10 mouse cellular contexts compared by ENCODE assay signal in the genomic region with DNA sequence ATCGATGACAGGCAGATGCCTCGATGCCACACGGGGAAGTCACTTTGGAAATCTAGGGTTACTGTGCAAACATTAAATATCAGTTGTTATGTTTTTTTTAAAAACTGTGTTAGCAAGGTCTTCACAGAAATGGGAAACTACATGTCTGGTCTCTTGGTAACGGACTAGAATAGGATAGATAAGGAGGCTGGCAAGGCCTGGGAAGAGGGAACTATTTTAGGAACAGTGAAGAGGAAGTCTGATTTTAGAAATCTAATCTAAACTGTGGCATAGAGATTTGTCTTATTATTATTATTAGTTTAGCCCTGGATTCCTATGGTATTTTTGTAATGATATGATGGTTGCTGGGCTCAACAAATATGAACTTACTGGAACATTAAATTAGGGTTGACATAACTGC. TPM values are rescaled to one million over a fixed set of nuclear protein-coding genes. Genes with fewer than 3 reads are reported as not detected.
DNase-seq lines count a peak whose midpoint lies in the region; ATAC-seq and TF ChIP-seq lines count a peak whose summit lies in the region.
"Had no signal": no experiment of that assay in that cellular context is flagged by ENCODE, and none has a peak within 500 bp of the region (broad histone marks: within the 10 kb centered on the region; RNA-seq: fewer than 3 reads in every experiment).

No protein-coding gene starts in this region.

- TF ChIP-seq EP300 in ES-Bruce4 (IDR thresholded peaks at IDR 0.05; ENCODE audit: insufficient read depth, low read depth, low read length) = no peak
- no peak for TF ChIP-seq EP300 in heart, postnatal 0 days (IDR thresholded peaks at IDR 0.05; ENCODE audit: low read depth)
- TF ChIP-seq EP300 in liver, postnatal 0 days (IDR thresholded peaks at IDR 0.05; ENCODE audit: low read depth) = no peak

- WGBS in heart, embryonic 10.5 days = 32% methylated on average over 4 of the region's 4 CpGs
- 11% methylated on average over 4 of the region's 4 CpGs for WGBS in heart, postnatal 0 days
- 61% methylated on average over 4 of the region's 4 CpGs for WGBS in liver, postnatal 0 days (ENCODE audit: insufficient replicate concordance)

- H3K4me3 ChIP-seq in heart, embryonic 10.5 days = peak overlapping the region; percentile 85
- H3K4me3 ChIP-seq in ES-Bruce4 (ENCODE audit: low read depth, low read length) = no peak overlapping the region
- H3K4me3 ChIP-seq in heart, postnatal 0 days (ENCODE audit: low read depth, low read length) = peak overlapping the region; percentile 62
- H3K4me3 ChIP-seq in liver, postnatal 0 days (ENCODE audit: low read depth, low read length) = peak overlapping the region; percentile 91

- peaks cover 17% of the 10 kb centered on the region for H3K36me3 ChIP-seq in heart, embryonic 10.5 days
- H3K36me3 ChIP-seq in ES-Bruce4 (ENCODE audit: control insufficient read depth, insufficient read depth, low read length, poor library complexity, severe bottlenecking) = peaks cover 15% of the 10 kb centered on the region
- peaks cover 15% of the 10 kb centered on the region for H3K36me3 ChIP-seq in heart, postnatal 0 days (replicated peaks; ENCODE audit: control insufficient read depth, insufficient read depth, low read length)
- peaks cover 12% of the 10 kb centered on the region for H3K36me3 ChIP-seq in liver, postnatal 0 days (replicated peaks; ENCODE audit: insufficient read depth, low read length)

- TF ChIP-seq CTCF in ES-Bruce4 (IDR thresholded peaks at IDR 0.05; ENCODE audit: low read depth, low read length) = no peak
- TF ChIP-seq CTCF in heart, postnatal 0 days (IDR thresholded peaks at IDR 0.05; ENCODE audit: low read depth) = no peak
- no peak for TF ChIP-seq CTCF in liver, postnatal 0 days (IDR thresholded peaks at IDR 0.05; ENCODE audit: low read depth)

- ATAC-seq in heart, postnatal 0 days (ENCODE audit: insufficient read depth, low read depth) = no peak
- ATAC-seq in liver, postnatal 0 days = no peak

- H3K27ac ChIP-seq in heart, embryonic 10.5 days = peak overlapping the region; percentile 92; the same call in 1 of the 2 replicates
- H3K27ac ChIP-seq in ES-Bruce4 (ENCODE audit: insufficient read depth, low read length) = no peak overlapping the region
- 0 out of 2 replicates have a peak overlapping the region, but pooled peaks have one; percentile 88 for H3K27ac ChIP-seq in heart, postnatal 0 days (ENCODE audit: low read depth)
- H3K27ac ChIP-seq in liver, postnatal 0 days (ENCODE audit: low read depth) = no peak overlapping the region

- H3K9me3 ChIP-seq in heart, embryonic 10.5 days = no peaks in the 10 kb centered on the region
- no peaks in the 10 kb centered on the region for H3K9me3 ChIP-seq in ES-Bruce4 (replicated peaks; ENCODE audit: control insufficient read depth, insufficient read depth, low read length, poor library complexity, severe bottlenecking)
- H3K9me3 ChIP-seq in heart, postnatal 0 days (replicated peaks; ENCODE audit: control insufficient read depth, low read length) = no peaks in the 10 kb centered on the region
- H3K9me3 ChIP-seq in liver, postnatal 0 days (ENCODE audit: low read length) = no peaks in the 10 kb centered on the region

- H3K4me2 ChIP-seq in heart, postnatal 0 days (ENCODE audit: low read depth, low read length) = peak overlapping the region; percentile 81
- H3K4me2 ChIP-seq in liver, postnatal 0 days (ENCODE audit: low read depth, low read length) = peak overlapping the region; percentile 93

- no peak for TF ChIP-seq POLR2A in ES-Bruce4 (IDR thresholded peaks at IDR 0.05; ENCODE audit: insufficient read depth, low read length)

- no peak for DNase-seq in heart, embryonic 10.5 days (ENCODE audit: low spot score)
- no peak for DNase-seq in heart, postnatal 4 days
- no peak for DNase-seq in heart, postnatal 0 days (ENCODE audit: low spot score)
- no peak for DNase-seq in liver, postnatal 0 days
- no peak for DNase-seq in urinary bladder, postnatal 10 days (ENCODE audit: low spot score)
- DNase-seq in embryo, embryonic 11 days = no peak
- DNase-seq in frontal cortex, postnatal 10 days (ENCODE audit: low spot score in 2 of 2) = no peak
- DNase-seq: adrenal gland, adult 8-10 months; kidney, postnatal 25 days had no signal

- peak overlapping the region; percentile 83 for H3K9ac ChIP-seq in ES-Bruce4 (ENCODE audit: low read depth, poor library complexity, severe bottlenecking)
- H3K9ac ChIP-seq in heart, postnatal 0 days (replicated peaks; ENCODE audit: low read depth, low read length) = peak overlapping the region; percentile 71; the same call in 1 of the 2 replicates
- H3K9ac ChIP-seq in liver, postnatal 0 days (replicated peaks) = no peak overlapping the region; the same call in 1 of the 2 replicates

- no peaks in the 10 kb centered on the region for H3K4me1 ChIP-seq in heart, embryonic 10.5 days
- H3K4me1 ChIP-seq in ES-Bruce4 (ENCODE audit: control insufficient read depth, insufficient read depth, low read length) = no peaks in the 10 kb centered on the region
- peaks cover 14% of the 10 kb centered on the region; the same call in 1 of the 2 replicates for H3K4me1 ChIP-seq in heart, postnatal 0 days (ENCODE audit: control insufficient read depth, insufficient read depth)
- peaks cover 14% of the 10 kb centered on the region for H3K4me1 ChIP-seq in liver, postnatal 0 days (ENCODE audit: insufficient read depth)

- H3K27me3 ChIP-seq in heart, embryonic 10.5 days (ENCODE audit: insufficient read depth, poor library complexity, severe bottlenecking) = no peaks in the 10 kb centered on the region
- no peaks in the 10 kb centered on the region for H3K27me3 ChIP-seq in ES-Bruce4 (ENCODE audit: control insufficient read depth, insufficient read depth, low read length, poor library complexity, severe bottlenecking)
- no peaks in the 10 kb centered on the region for H3K27me3 ChIP-seq in heart, postnatal 0 days (ENCODE audit: control insufficient read depth, insufficient read depth, low read length)
- no peaks in the 10 kb centered on the region for H3K27me3 ChIP-seq in liver, postnatal 0 days (ENCODE audit: insufficient read depth, low read length)

RNA-seq across cellular contexts. Expression of a gene that starts 1.1 kb away (rescaled TPM):
- 85.2 and 88.9 TPM in 2 replicates for polyA plus RNA-seq in heart, embryonic 10.5 days (2016; fragmentation: Nextera tagmentation; extraction: Ambion mirVana)
- 10 to 100 TPM; 21.1 to 29.1 TPM for total RNA-seq in heart, postnatal 4 days (2021)
- 30.3 and 37.4 TPM in 2 replicates for polyA plus RNA-seq in ES-Bruce4 (2011; ENCODE audit: insufficient read depth, insufficient read length, low read depth, missing spikeins)
- 21.3 and 45.1 TPM in 2 replicates for total RNA-seq in heart, postnatal 0 days (2014; rRNA removed; ENCODE audit: low replicate concordance)
- 78.0 and 86.7 TPM in 2 replicates for polyA plus RNA-seq in heart, postnatal 0 days (2015; fragmentation: Nextera tagmentation; extraction: Ambion mirVana)
- polyA plus RNA-seq in liver, postnatal 0 days (2015; fragmentation: Nextera tagmentation; extraction: Ambion mirVana) = 23.7 and 25.2 TPM in 2 replicates

RNA-seq across cellular contexts. Expression of a gene that starts 48.0 kb away (rescaled TPM):
- polyA plus RNA-seq in heart, embryonic 10.5 days (2016; fragmentation: Nextera tagmentation; extraction: Ambion mirVana) = 95.8 and 116 TPM in 2 replicates
- total RNA-seq in heart, postnatal 4 days (2021) = 10 to 100 TPM; 55.9 to 56.5 TPM
- 70.5 and 74.0 TPM in 2 replicates for polyA plus RNA-seq in ES-Bruce4 (2011; ENCODE audit: insufficient read depth, insufficient read length, low read depth, missing spikeins)
- total RNA-seq in heart, postnatal 0 days (2014; rRNA removed; ENCODE audit: low replicate concordance) = 19.0 and 37.8 TPM in 2 replicates
- polyA plus RNA-seq in heart, postnatal 0 days (2015; fragmentation: Nextera tagmentation; extraction: Ambion mirVana) = 77.0 and 77.1 TPM in 2 replicates
- 25.6 and 29.3 TPM in 2 replicates for polyA plus RNA-seq in liver, postnatal 0 days (2015; fragmentation: Nextera tagmentation; extraction: Ambion mirVana)

Comparison
In these comparisons a context has a peak if more than half of its experiments do, and no peak if none do; other contexts are left out.
1. H3K27ac ChIP-seq: peak in heart, embryonic 10.5 days (single experiment) and heart, postnatal 0 days (single experiment); none in ES-Bruce4 (single experiment) and liver, postnatal 0 days (single experiment).